Mouse (Mus musculus): Measurements from ENCODE around the gene Bpifc. TPM values are rescaled to one million over a fixed set of nuclear protein-coding genes. Genes with fewer than 3 reads are reported as not detected.

Gene Bpifc
- polyA plus RNA-seq, 1 experiment = 0.38 TPM

- Histone ChIP-seq H3K4me3 (ENCODE audit: control insufficient read depth, low read depth, low read length) (no peak overlapping the region), H3K36me3 (ENCODE audit: control insufficient read depth, insufficient read depth, low read length) (peaks cover 4% of the 10 kb centered on the region), H3K27ac (ENCODE audit: control insufficient read depth, insufficient read depth, low read depth, low read length) (no peak overlapping the region), H3K4me1 (ENCODE audit: control insufficient read depth, insufficient read depth, low read length) (peaks cover 2% of the 10 kb centered on the region; the same call in 1 of the 2 replicates), H3K27me3 (ENCODE audit: control insufficient read depth, insufficient read depth, low read length) (no peaks in the 10 kb centered on the region)
- TF ChIP-seq CTCF (IDR thresholded peaks at IDR 0.05; ENCODE audit: control insufficient read depth, insufficient read depth, insufficient replicate concordance, low read depth, low read length) (no peak), POLR2A (IDR thresholded peaks at IDR 0.05; ENCODE audit: control insufficient read depth, low read depth, low read length) (no peak)
Observed at GRCm38 (mm10) chr10:86026354-86026753, 14.7 kb upstream of the Bpifc start.

- TF ChIP-seq POLR2A (IDR thresholded peaks at IDR 0.05; ENCODE audit: control insufficient read depth, low read depth, low read length) = no peak
- no peak for TF ChIP-seq CTCF (IDR thresholded peaks at IDR 0.05; ENCODE audit: control insufficient read depth, insufficient read depth, insufficient replicate concordance, low read depth, low read length)
- H3K27me3 ChIP-seq (ENCODE audit: control insufficient read depth, insufficient read depth, low read length) = no peaks in the 10 kb centered on the region
- peaks cover 1% of the 10 kb centered on the region; the same call in 1 of the 2 replicates for H3K36me3 ChIP-seq (ENCODE audit: control insufficient read depth, insufficient read depth, low read length)
- no peak overlapping the region for H3K27ac ChIP-seq (ENCODE audit: control insufficient read depth, insufficient read depth, low read depth, low read length)
- H3K4me1 ChIP-seq (ENCODE audit: control insufficient read depth, insufficient read depth, low read length) = peaks cover 2% of the 10 kb centered on the region; the same call in 1 of the 2 replicates
- H3K4me3 ChIP-seq (ENCODE audit: control insufficient read depth, low read depth, low read length) = no peak overlapping the region
Observed at GRCm38 (mm10) chr10:86025906-86026305, 14.2 kb upstream of the Bpifc start.

GRCm38 (mm10) chr10:86023149-86023548, 11.5 kb upstream of the Bpifc start:
- H3K27me3 ChIP-seq (ENCODE audit: control insufficient read depth, insufficient read depth, low read length) = no peaks in the 10 kb centered on the region
- H3K4me1 ChIP-seq (ENCODE audit: control insufficient read depth, insufficient read depth, low read length) = peaks cover 2% of the 10 kb centered on the region; the same call in 1 of the 2 replicates
- H3K4me3 ChIP-seq (ENCODE audit: control insufficient read depth, low read depth, low read length) = no peak overlapping the region
- H3K27ac ChIP-seq (ENCODE audit: control insufficient read depth, insufficient read depth, low read depth, low read length) = no peak overlapping the region
- no peaks in the 10 kb centered on the region for H3K36me3 ChIP-seq (ENCODE audit: control insufficient read depth, insufficient read depth, low read length)
- TF ChIP-seq CTCF (IDR thresholded peaks at IDR 0.05; ENCODE audit: control insufficient read depth, insufficient read depth, insufficient replicate concordance, low read depth, low read length) (no peak), POLR2A (IDR thresholded peaks at IDR 0.05; ENCODE audit: control insufficient read depth, low read depth, low read length) (no peak)

GRCm38 (mm10) chr10:86022474-86022816, 10.8 kb upstream of the Bpifc start:
- H3K27ac ChIP-seq (ENCODE audit: control insufficient read depth, insufficient read depth, low read depth, low read length) = peak overlapping the region; percentile 90

GRCm38 (mm10) chr10:86021749-86022473, 10.2 kb upstream of the Bpifc start, which contains the start of gene Fbxo7:
Gene Fbxo7 (plus strand): TSS chr10:86021972.
- H3K4me3 ChIP-seq (ENCODE audit: control insufficient read depth, low read depth, low read length) = peak within 1 kb of the TSS; percentile 93
- TF ChIP-seq POLR2A (IDR thresholded peaks at IDR 0.05; ENCODE audit: control insufficient read depth, low read depth, low read length) = peak; percentile 50
- peak; percentile 84 for TF ChIP-seq CTCF (IDR thresholded peaks at IDR 0.05; ENCODE audit: control insufficient read depth, insufficient read depth, insufficient replicate concordance, low read depth, low read length)
- H3K27me3 ChIP-seq (ENCODE audit: control insufficient read depth, insufficient read depth, low read length) = no peaks in the 10 kb centered on the region
- H3K36me3 ChIP-seq (ENCODE audit: control insufficient read depth, insufficient read depth, low read length) = no peaks in the 10 kb centered on the region
- H3K27ac ChIP-seq (ENCODE audit: control insufficient read depth, insufficient read depth, low read depth, low read length) = peak within 1 kb of the TSS; percentile 90
- H3K4me1 ChIP-seq (ENCODE audit: control insufficient read depth, insufficient read depth, low read length) = peaks cover 2% of the 10 kb centered on the region; the same call in 1 of the 2 replicates

More at GRCm38 (mm10) chr10:86022474-86022816, 10.8 kb upstream of the Bpifc start:
- H3K27me3 ChIP-seq (ENCODE audit: control insufficient read depth, insufficient read depth, low read length) = no peaks in the 10 kb centered on the region
- peak overlapping the region; percentile 93 for H3K4me3 ChIP-seq (ENCODE audit: control insufficient read depth, low read depth, low read length)
- H3K36me3 ChIP-seq (ENCODE audit: control insufficient read depth, insufficient read depth, low read length) = no peaks in the 10 kb centered on the region
- H3K4me1 ChIP-seq (ENCODE audit: control insufficient read depth, insufficient read depth, low read length) = peaks cover 2% of the 10 kb centered on the region; the same call in 1 of the 2 replicates
- TF ChIP-seq CTCF (IDR thresholded peaks at IDR 0.05; ENCODE audit: control insufficient read depth, insufficient read depth, insufficient replicate concordance, low read depth, low read length) (no peak), POLR2A (IDR thresholded peaks at IDR 0.05; ENCODE audit: control insufficient read depth, low read depth, low read length) (no peak)

GRCm38 (mm10) chr10:86021408-86021748, 9.7 kb upstream of the Bpifc start:
- H3K36me3 ChIP-seq (ENCODE audit: control insufficient read depth, insufficient read depth, low read length) = no peaks in the 10 kb centered on the region
- H3K4me1 ChIP-seq (ENCODE audit: control insufficient read depth, insufficient read depth, low read length) = peaks cover 2% of the 10 kb centered on the region; the same call in 1 of the 2 replicates
- TF ChIP-seq POLR2A (IDR thresholded peaks at IDR 0.05; ENCODE audit: control insufficient read depth, low read depth, low read length) = no peak
- no peak for TF ChIP-seq CTCF (IDR thresholded peaks at IDR 0.05; ENCODE audit: control insufficient read depth, insufficient read depth, insufficient replicate concordance, low read depth, low read length)
- H3K27ac ChIP-seq (ENCODE audit: control insufficient read depth, insufficient read depth, low read depth, low read length) = peak overlapping the region; percentile 23; the same call in 1 of the 2 replicates
- H3K4me3 ChIP-seq (ENCODE audit: control insufficient read depth, low read depth, low read length) = peak overlapping the region; percentile 93
- H3K27me3 ChIP-seq (ENCODE audit: control insufficient read depth, insufficient read depth, low read length) = no peaks in the 10 kb centered on the region

GRCm38 (mm10) chr10:86018813-86019212, 7.1 kb upstream of the Bpifc start:
- Histone ChIP-seq H3K27me3 (ENCODE audit: control insufficient read depth, insufficient read depth, low read length) (no peaks in the 10 kb centered on the region), H3K27ac (ENCODE audit: control insufficient read depth, insufficient read depth, low read depth, low read length) (no peak overlapping the region), H3K4me1 (ENCODE audit: control insufficient read depth, insufficient read depth, low read length) (peaks cover 2% of the 10 kb centered on the region; the same call in 1 of the 2 replicates), H3K4me3 (ENCODE audit: control insufficient read depth, low read depth, low read length) (no peak overlapping the region), H3K36me3 (ENCODE audit: control insufficient read depth, insufficient read depth, low read length) (no peaks in the 10 kb centered on the region)
- TF ChIP-seq CTCF (IDR thresholded peaks at IDR 0.05; ENCODE audit: control insufficient read depth, insufficient read depth, insufficient replicate concordance, low read depth, low read length) (no peak), POLR2A (IDR thresholded peaks at IDR 0.05; ENCODE audit: control insufficient read depth, low read depth, low read length) (no peak)
